Mouse (Mus musculus): ENCODE measurements around the gene Arhgef10l. TPM values are rescaled to one million over a fixed set of nuclear protein-coding genes. Genes with fewer than 3 reads are reported as not detected.

Arhgef10l gene
- polyA plus RNA-seq, 1 experiment from 2014 or later = 5.4 TPM

DNA sequence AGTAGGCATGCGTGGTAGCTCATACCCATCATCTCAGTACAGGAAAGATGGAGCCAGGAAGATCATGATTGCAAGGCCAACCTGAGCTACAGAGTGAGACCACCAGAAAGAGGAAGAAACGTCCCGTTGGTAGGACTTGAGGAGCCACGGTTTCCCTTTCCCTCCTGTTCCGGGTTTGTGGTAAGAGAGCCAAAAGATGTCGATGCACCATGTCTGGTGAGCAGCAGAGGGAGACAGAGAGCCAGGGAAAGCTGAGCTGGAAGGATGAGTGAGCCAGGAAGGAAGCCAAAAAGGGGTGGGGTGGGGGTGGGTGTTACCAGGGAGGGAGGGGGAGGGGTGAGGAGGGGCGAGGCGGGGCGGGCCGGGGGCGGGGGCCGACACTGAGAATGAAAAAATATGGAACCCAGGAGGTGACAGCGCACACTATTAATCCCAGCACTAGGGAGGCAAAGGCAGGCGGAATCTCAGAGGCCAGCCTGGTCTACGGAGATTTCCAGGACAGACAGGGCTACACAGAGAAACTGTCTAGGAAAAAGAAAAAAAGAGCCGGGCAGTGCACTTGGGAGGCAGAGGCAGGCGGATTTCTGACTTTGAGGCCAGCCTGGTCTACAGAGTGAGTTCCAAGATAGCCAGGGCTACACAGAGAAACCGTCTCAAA, 14.0 kb upstream of the Arhgef10l start:
- H3K36me3 ChIP-seq (ENCODE audit: control insufficient read depth, insufficient read depth) = no peaks in the 10 kb centered on the region
- WGBS = 19% methylated on average over 17 of the region's 18 CpGs
- no peak for ATAC-seq
- H3K4me2 ChIP-seq (replicated peaks; ENCODE audit: low read depth) = peak overlapping the region; percentile 37
- no peaks in the 10 kb centered on the region for H3K9me3 ChIP-seq (ENCODE audit: control insufficient read depth)
- H3K4me1 ChIP-seq (replicated peaks; ENCODE audit: control insufficient read depth, insufficient read depth, low read length) = no peaks in the 10 kb centered on the region
- H3K9ac ChIP-seq (ENCODE audit: low read depth, low read length) = peak overlapping the region; percentile 37; the same call in 1 of the 2 replicates
- H3K4me3 ChIP-seq (ENCODE audit: low read depth, low read length) = no peak overlapping the region
- no peak overlapping the region for H3K27ac ChIP-seq (ENCODE audit: low read depth, low read length)
- TF ChIP-seq CTCF (IDR thresholded peaks at IDR 0.05; ENCODE audit: low read depth) = peak; percentile 90
- no peaks in the 10 kb centered on the region for H3K27me3 ChIP-seq (replicated peaks; ENCODE audit: control insufficient read depth, insufficient read depth, low read length)

DNA sequence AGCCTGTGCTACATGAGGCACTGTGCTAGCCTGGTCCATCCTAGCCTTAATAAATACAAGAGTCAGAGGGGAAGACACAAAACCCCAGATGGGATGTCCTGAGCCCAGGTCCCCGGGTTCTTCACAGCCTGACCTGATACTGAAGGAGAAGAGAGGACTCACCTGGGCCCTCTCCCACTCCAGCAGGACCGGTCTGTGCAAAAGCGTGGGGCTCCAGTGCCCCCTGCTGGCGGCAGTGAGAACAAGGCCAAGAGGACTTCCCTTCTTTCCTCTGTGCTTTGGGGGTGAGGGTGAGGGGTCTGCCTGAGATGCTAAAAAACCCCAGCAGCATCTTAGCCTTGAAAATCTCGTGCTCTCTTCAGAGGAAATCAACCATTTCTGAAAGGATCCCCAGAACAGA, 13.2 kb upstream of the Arhgef10l start:
- peak; percentile 88 for TF ChIP-seq CTCF (IDR thresholded peaks at IDR 0.05; ENCODE audit: low read depth)
- no peaks in the 10 kb centered on the region for H3K27me3 ChIP-seq (replicated peaks; ENCODE audit: control insufficient read depth, insufficient read depth, low read length)
- H3K4me3 ChIP-seq (ENCODE audit: low read depth, low read length) = no peak overlapping the region
- no peak overlapping the region for H3K4me2 ChIP-seq (replicated peaks; ENCODE audit: low read depth)
- no peak for ATAC-seq
- no peaks in the 10 kb centered on the region for H3K36me3 ChIP-seq (ENCODE audit: control insufficient read depth, insufficient read depth)
- no peaks in the 10 kb centered on the region for H3K4me1 ChIP-seq (replicated peaks; ENCODE audit: control insufficient read depth, insufficient read depth, low read length)
- H3K27ac ChIP-seq (ENCODE audit: low read depth, low read length) = no peak overlapping the region
- H3K9ac ChIP-seq (ENCODE audit: low read depth, low read length) = no peak overlapping the region
- 14% methylated on average over 5 of the region's 5 CpGs for WGBS
- no peaks in the 10 kb centered on the region for H3K9me3 ChIP-seq (ENCODE audit: control insufficient read depth)

DNA sequence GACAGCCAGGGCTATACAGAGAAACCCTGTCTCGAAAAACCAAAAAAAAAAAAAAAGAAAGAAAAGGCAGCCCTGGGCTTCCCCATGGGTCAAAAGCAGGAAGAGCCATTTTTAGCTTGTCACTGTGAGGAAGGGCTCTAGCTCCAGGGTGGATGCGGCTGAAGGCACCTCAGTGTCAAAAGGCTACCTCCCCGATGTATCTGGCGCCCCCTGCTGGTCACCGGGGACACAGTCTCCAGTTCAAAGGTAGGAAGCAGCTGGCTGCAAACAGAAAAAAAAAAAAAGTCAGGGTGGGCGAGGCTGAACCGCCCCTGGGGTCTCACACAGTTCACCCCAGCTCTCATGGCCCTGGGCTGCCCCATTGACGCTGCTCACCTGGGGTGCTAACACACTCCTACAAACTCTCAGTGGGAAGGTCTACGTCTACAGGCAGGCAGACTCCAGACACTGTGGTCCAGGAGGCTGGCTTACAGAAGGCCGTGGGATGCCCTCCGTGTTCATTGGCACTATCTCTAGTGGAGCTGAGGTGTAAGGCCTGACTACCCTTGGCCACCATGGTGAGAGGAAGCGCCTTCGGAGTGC, 8.6 kb upstream of the Arhgef10l start:
- Histone ChIP-seq H3K4me2 (replicated peaks; ENCODE audit: low read depth) (no peak overlapping the region), H3K27ac (ENCODE audit: low read depth, low read length) (no peak overlapping the region), H3K27me3 (replicated peaks; ENCODE audit: control insufficient read depth, insufficient read depth, low read length) (no peaks in the 10 kb centered on the region), H3K36me3 (ENCODE audit: control insufficient read depth, insufficient read depth) (no peaks in the 10 kb centered on the region), H3K9ac (ENCODE audit: low read depth, low read length) (no peak overlapping the region), H3K9me3 (ENCODE audit: control insufficient read depth) (no peaks in the 10 kb centered on the region), H3K4me3 (ENCODE audit: low read depth, low read length) (no peak overlapping the region), H3K4me1 (replicated peaks; ENCODE audit: control insufficient read depth, insufficient read depth, low read length) (no peaks in the 10 kb centered on the region)
- peak; percentile 92 for TF ChIP-seq CTCF (IDR thresholded peaks at IDR 0.05; ENCODE audit: low read depth)
- 36% methylated on average over 13 of the region's 13 CpGs for WGBS
- ATAC-seq = no peak

DNA sequence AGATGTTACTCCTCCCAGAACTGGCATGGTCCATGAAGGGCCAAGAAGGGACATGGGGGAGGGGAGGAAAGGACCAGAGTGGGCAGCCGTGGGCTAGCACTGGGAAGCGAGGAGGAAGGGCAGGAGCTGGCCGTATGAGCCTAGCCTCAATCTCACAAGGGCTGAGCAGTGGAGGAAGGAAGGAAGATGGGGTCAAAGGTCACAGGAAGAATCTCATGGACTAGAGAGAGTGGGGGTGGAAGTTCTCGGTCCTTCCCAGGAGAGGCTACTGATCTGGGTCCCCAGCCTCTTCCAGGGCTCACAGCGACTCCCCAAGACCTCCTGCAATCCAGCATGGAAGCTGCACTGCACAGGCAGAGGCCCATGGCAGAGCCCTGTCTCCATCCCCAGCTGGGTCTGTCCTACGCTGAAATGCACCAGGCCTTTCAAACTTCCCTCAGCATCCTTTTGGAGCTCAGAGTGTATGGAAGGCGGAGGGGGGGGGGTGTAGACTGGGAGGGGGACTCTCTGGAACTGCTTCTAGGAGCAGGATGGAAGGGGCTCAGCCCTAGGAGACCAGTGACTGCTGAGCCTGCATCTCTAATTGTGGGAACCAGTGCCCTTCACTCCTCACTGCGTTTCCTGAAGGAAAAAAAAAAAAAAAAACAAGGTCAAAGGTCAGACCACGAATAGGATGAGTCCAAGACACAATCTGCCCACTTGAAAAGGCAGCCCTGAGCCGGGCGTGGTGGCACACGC, 7.9 kb upstream of the Arhgef10l start:
- Histone ChIP-seq H3K36me3 (ENCODE audit: control insufficient read depth, insufficient read depth) (no peaks in the 10 kb centered on the region), H3K4me2 (replicated peaks; ENCODE audit: low read depth) (no peak overlapping the region), H3K4me3 (ENCODE audit: low read depth, low read length) (no peak overlapping the region), H3K9me3 (ENCODE audit: control insufficient read depth) (no peaks in the 10 kb centered on the region), H3K9ac (ENCODE audit: low read depth, low read length) (no peak overlapping the region), H3K27me3 (replicated peaks; ENCODE audit: control insufficient read depth, insufficient read depth, low read length) (no peaks in the 10 kb centered on the region), H3K27ac (ENCODE audit: low read depth, low read length) (no peak overlapping the region), H3K4me1 (replicated peaks; ENCODE audit: control insufficient read depth, insufficient read depth, low read length) (no peaks in the 10 kb centered on the region)
- 51% methylated on average over 12 of the region's 12 CpGs for WGBS
- ATAC-seq = no peak
- TF ChIP-seq CTCF (IDR thresholded peaks at IDR 0.05; ENCODE audit: low read depth) = no peak

DNA sequence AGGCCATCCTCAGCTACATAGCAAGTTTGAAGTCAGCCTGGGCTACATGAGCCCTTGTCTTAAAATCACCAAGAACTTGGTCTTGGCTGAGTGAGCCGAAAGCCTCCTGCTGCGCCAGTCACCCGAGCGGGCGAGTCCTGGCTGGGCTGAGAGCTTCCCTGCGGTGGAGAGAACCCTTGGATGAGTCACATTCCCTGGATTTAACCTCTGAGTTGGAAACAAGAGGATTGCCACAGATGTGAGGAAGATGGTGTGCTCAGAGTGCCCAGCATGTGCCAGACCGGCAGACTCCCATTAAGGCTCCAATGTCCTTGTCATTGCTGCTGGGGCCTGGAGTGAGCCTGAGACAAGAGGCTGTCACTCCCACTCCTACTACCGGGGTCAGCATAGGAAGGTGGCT, 2.0 kb upstream of the Arhgef10l start:
- H3K27ac ChIP-seq (ENCODE audit: low read depth, low read length) = no peak overlapping the region
- no peaks in the 10 kb centered on the region for H3K36me3 ChIP-seq (ENCODE audit: control insufficient read depth, insufficient read depth)
- no peak overlapping the region for H3K4me2 ChIP-seq (replicated peaks; ENCODE audit: low read depth)
- H3K4me1 ChIP-seq (replicated peaks; ENCODE audit: control insufficient read depth, insufficient read depth, low read length) = no peaks in the 10 kb centered on the region
- H3K4me3 ChIP-seq (ENCODE audit: low read depth, low read length) = no peak overlapping the region
- no peaks in the 10 kb centered on the region for H3K27me3 ChIP-seq (replicated peaks; ENCODE audit: control insufficient read depth, insufficient read depth, low read length)
- 85% methylated on average over 8 of the region's 8 CpGs for WGBS
- no peak for ATAC-seq
- no peak for TF ChIP-seq CTCF (IDR thresholded peaks at IDR 0.05; ENCODE audit: low read depth)
- H3K9ac ChIP-seq (ENCODE audit: low read depth, low read length) = no peak overlapping the region
- no peaks in the 10 kb centered on the region for H3K9me3 ChIP-seq (ENCODE audit: control insufficient read depth)

DNA sequence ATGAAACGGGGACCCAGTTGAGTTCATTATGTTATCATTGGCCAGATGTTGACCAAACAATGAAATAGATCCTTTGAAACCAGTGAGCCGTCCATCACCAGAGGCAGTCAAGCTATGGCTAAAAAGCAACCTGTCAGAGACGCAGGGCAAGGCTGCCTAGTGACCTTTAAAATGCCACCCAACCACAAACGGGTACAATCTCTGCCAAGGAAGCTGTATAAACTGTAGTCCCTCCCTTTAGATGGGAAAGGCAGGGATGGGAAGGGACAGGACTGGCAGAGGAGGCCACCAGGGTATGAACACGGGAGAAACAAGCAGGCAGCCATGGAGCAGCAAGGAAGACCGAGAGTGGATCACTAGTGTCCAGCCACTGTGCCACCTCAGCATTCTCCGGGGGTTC, 759 bp downstream of the Arhgef10l start:
- ATAC-seq = no peak
- Histone ChIP-seq H3K4me2 (replicated peaks; ENCODE audit: low read depth) (no peak overlapping the region), H3K4me3 (ENCODE audit: low read depth, low read length) (no peak overlapping the region), H3K9me3 (ENCODE audit: control insufficient read depth) (no peaks in the 10 kb centered on the region), H3K9ac (ENCODE audit: low read depth, low read length) (no peak overlapping the region), H3K36me3 (ENCODE audit: control insufficient read depth, insufficient read depth) (no peaks in the 10 kb centered on the region), H3K27ac (ENCODE audit: low read depth, low read length) (no peak overlapping the region), H3K4me1 (replicated peaks; ENCODE audit: control insufficient read depth, insufficient read depth, low read length) (no peaks in the 10 kb centered on the region), H3K27me3 (replicated peaks; ENCODE audit: control insufficient read depth, insufficient read depth, low read length) (0 out of 2 replicates have a peak, but pooled peaks cover 3% of the 10 kb centered on the region)
- WGBS = 75% methylated on average over 7 of the region's 7 CpGs
- no peak for TF ChIP-seq CTCF (IDR thresholded peaks at IDR 0.05; ENCODE audit: low read depth)
